In genomic region chr3:86030566-86030965, GRCm38 (mm10) we compare ENCODE assay signal across 14 mouse cellular contexts. TPM values are rescaled to one million over a fixed set of nuclear protein-coding genes. Genes with fewer than 3 reads are reported as not detected.
DNase-seq lines count a peak whose midpoint lies in the region; ATAC-seq lines count a peak whose summit lies in the region.
"Had no signal": no experiment of that assay in that cellular context is flagged by ENCODE, and none has a peak within 500 bp of the region (broad histone marks: within the 10 kb centered on the region; RNA-seq: fewer than 3 reads in every experiment).

No protein-coding gene starts in this region.

- no peaks in the 10 kb centered on the region for H3K27me3 ChIP-seq in forebrain, embryonic 16.5 days (replicated peaks; ENCODE audit: control insufficient read depth, insufficient read depth, low read length)
- no peaks in the 10 kb centered on the region for H3K27me3 ChIP-seq in forebrain, embryonic 11.5 days (ENCODE audit: control insufficient read depth, insufficient read depth, low read length)
- H3K27me3 ChIP-seq: stomach, embryonic 15.5 days had no signal

- 43% methylated on average over 4 of the region's 4 CpGs for WGBS in forebrain, embryonic 16.5 days
- WGBS in forebrain, embryonic 11.5 days = 81% methylated on average over 4 of the region's 4 CpGs

- H3K4me2 ChIP-seq in forebrain, embryonic 16.5 days (ENCODE audit: low read length) = no peak overlapping the region
- no peak overlapping the region for H3K4me2 ChIP-seq in forebrain, embryonic 11.5 days (ENCODE audit: low read depth, low read length, severe bottlenecking)
- H3K4me2 ChIP-seq: stomach, embryonic 15.5 days had no signal

- no peak for DNase-seq in forebrain, embryonic 11.5 days (ENCODE audit: low spot score)
- DNase-seq in kidney, postnatal 4 days = peak; percentile 39 to 44
- DNase-seq in kidney, adult 11 months = no peak
- peak; percentile 61 for DNase-seq in adipocyte (ENCODE audit: low spot score)
- peak; percentile 26 for DNase-seq in cerebellum, adult 8-10 months
- DNase-seq in retina, embryonic 14.5 days (ENCODE audit: low spot score) = no peak
- DNase-seq: liver, postnatal 0 days; thymus, postnatal 25 days had no signal

- no peaks in the 10 kb centered on the region for H3K4me1 ChIP-seq in forebrain, embryonic 16.5 days (replicated peaks; ENCODE audit: control insufficient read depth, insufficient read depth, low read length)
- H3K4me1 ChIP-seq in forebrain, embryonic 11.5 days (replicated peaks; ENCODE audit: control insufficient read depth, insufficient read depth, low read length) = no peaks in the 10 kb centered on the region
- H3K4me1 ChIP-seq: hindbrain, embryonic 10.5 days; stomach, embryonic 15.5 days had no signal

- H3K9me3 ChIP-seq in forebrain, embryonic 16.5 days (ENCODE audit: control insufficient read depth, low read length) = no peaks in the 10 kb centered on the region
- H3K9me3 ChIP-seq in forebrain, embryonic 11.5 days (ENCODE audit: control insufficient read depth, low read length) = no peaks in the 10 kb centered on the region
- H3K9me3 ChIP-seq: hindbrain, embryonic 10.5 days; stomach, embryonic 15.5 days had no signal

- no peak overlapping the region for H3K4me3 ChIP-seq in forebrain, embryonic 16.5 days (replicated peaks; ENCODE audit: low read length)
- no peak overlapping the region for H3K4me3 ChIP-seq in forebrain, embryonic 11.5 days (ENCODE audit: low read depth, low read length)
- H3K4me3 ChIP-seq: hindbrain, embryonic 10.5 days; stomach, embryonic 15.5 days had no signal

- H3K36me3 ChIP-seq in forebrain, embryonic 16.5 days (ENCODE audit: control insufficient read depth, insufficient read depth) = no peaks in the 10 kb centered on the region
- no peaks in the 10 kb centered on the region for H3K36me3 ChIP-seq in forebrain, embryonic 11.5 days (ENCODE audit: control insufficient read depth, insufficient read depth, low read length)
- H3K36me3 ChIP-seq: hindbrain, embryonic 10.5 days; stomach, embryonic 15.5 days had no signal

- ATAC-seq in forebrain, embryonic 16.5 days = peak; percentile 50
- ATAC-seq in forebrain, embryonic 11.5 days (replicated peaks; ENCODE audit: low FRiP score) = no peak
- no peak for ATAC-seq in inflammation-experienced regulatory T-cells, adult 6 months
- ATAC-seq: activated CD4-positive, CD25-positive, alpha-beta regulatory T cell, adult 4 months; liver, postnatal 0 days had no signal

- no peak overlapping the region for H3K27ac ChIP-seq in forebrain, embryonic 16.5 days (ENCODE audit: low read length)
- H3K27ac ChIP-seq in forebrain, embryonic 11.5 days (ENCODE audit: low read depth, low read length) = no peak overlapping the region
- H3K27ac ChIP-seq: hindbrain, embryonic 10.5 days; stomach, embryonic 15.5 days had no signal

- no peak overlapping the region for H3K9ac ChIP-seq in forebrain, embryonic 16.5 days (replicated peaks; ENCODE audit: low read depth, low read length)
- H3K9ac ChIP-seq in forebrain, embryonic 11.5 days (ENCODE audit: low read length) = no peak overlapping the region
- H3K9ac ChIP-seq: liver, postnatal 0 days; stomach, embryonic 15.5 days had no signal

RNA-seq across cellular contexts. Expression of gene Prss48, which starts 28.3 kb away (rescaled TPM):
- polyA plus RNA-seq in forebrain, embryonic 16.5 days (2015; fragmentation: Nextera tagmentation; extraction: Ambion mirVana) = not detected in 2 replicates
- 0.29 TPM in 1 of 2 replicates, not detected in the other for polyA plus RNA-seq in forebrain, embryonic 11.5 days (2014; fragmentation: Nextera tagmentation; extraction: Ambion mirVana)
- not detected for polyA plus RNA-seq in inflammation-experienced regulatory T-cells, adult 6 months (2017; shearing (Covaris generic))
- polyA plus RNA-seq: activated CD4-positive, CD25-positive, alpha-beta regulatory T cell, adult 4 months; hindbrain, embryonic 10.5 days; kidney, embryonic 14.5 days; liver, postnatal 0 days; stomach, embryonic 15.5 days had no signal

RNA-seq across cellular contexts. Expression of gene Sh3d19, which starts 59.7 kb away (rescaled TPM):
- 8.7 and 9.7 TPM in 2 replicates for polyA plus RNA-seq in forebrain, embryonic 16.5 days (2015; fragmentation: Nextera tagmentation; extraction: Ambion mirVana)
- 10.9 and 11.0 TPM in 2 replicates for polyA plus RNA-seq in forebrain, embryonic 11.5 days (2014; fragmentation: Nextera tagmentation; extraction: Ambion mirVana)
- polyA plus RNA-seq in inflammation-experienced regulatory T-cells, adult 6 months (2017; shearing (Covaris generic)) = 1 to 10 TPM; 2.0 to 4.1 (median 2.7) TPM

Comparison
In these comparisons a context has a peak if more than half of its experiments do, and no peak if none do; other contexts are left out.
1. DNase-seq: peak in kidney, postnatal 4 days (2 of 2), adipocyte (single experiment) and cerebellum, adult 8-10 months (single experiment); none in forebrain, embryonic 11.5 days (single experiment), kidney, adult 11 months (single experiment) and retina, embryonic 14.5 days (single experiment).